Mouse (Mus musculus): ENCODE measurements at regions not wholly inside any gene's neighbourhood (a gene's known extent, or its start where the extent isn't known, plus 50 kb on each side); places are given as distances from the start of the nearest gene placed in this dataset.

DNA sequence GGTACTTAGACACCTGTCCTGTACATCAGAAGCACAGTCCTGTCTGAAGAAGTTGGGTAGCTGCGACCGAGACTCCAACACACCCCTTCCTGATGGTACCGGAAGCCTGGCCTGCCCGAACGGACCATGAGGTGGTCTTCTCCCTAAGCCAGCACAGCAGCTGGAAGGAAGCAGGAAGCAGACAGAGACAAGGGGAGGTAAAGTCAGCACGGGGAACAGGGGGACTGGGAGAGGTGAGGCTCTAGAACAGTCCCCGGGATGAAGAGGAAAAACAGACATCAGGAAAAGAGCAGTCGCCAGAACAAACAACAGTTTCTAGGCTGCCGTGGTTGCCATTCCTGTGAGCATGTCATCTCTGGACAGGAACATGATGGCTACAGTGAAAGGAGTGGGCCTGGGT is 353.6 kb downstream of the Efnb2 start:
- TF ChIP-seq ZC3H11A (IDR thresholded peaks at IDR 0.05; ENCODE audit: borderline replicate concordance, low read depth, low read length) (no peak), MAFK (IDR thresholded peaks at IDR 0.05; ENCODE audit: insufficient read depth, low read depth, low read length) (no peak), CHD2 (IDR thresholded peaks at IDR 0.05; ENCODE audit: low read depth, low read length) (no peak), HCFC1 (IDR thresholded peaks at IDR 0.05; ENCODE audit: borderline replicate concordance, insufficient read depth, low read length) (no peak), ZNF384 (IDR thresholded peaks at IDR 0.05; ENCODE audit: low read depth, low read length) (no peak)

All from ES-E14 (cell line).